Mouse (Mus musculus): Measurements from ENCODE around the gene Lama4.

DNA sequence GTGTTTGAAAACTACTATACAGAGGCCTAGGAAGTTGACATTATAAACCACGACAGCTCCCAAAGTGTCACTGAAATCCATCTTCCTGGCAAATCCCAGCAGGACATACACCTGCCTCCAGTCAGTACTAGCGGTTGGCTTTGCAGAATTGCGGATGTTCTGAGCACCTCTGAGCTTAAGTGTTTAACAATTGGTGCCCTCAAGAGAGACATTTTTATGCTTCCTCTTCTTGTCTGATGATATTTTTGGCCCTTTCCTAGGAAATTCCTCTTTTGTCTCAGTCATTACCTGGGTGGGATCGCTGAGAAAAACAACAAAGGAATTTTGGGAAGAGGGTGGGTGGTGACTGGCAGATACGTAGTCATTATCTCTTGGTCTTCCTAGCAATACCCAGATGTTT lies 14.4 kb downstream of the Lama4 start:
- TF ChIP-seq CTCF (conservative IDR thresholded peaks at IDR 0.05; ENCODE audit: low read length) (no peak), POU5F1 (IDR thresholded peaks at IDR 0.05; ENCODE audit: borderline replicate concordance, low read length) (no peak), NANOG (IDR thresholded peaks at IDR 0.05; ENCODE audit: borderline replicate concordance, low read length) (no peak)
